Mouse (Mus musculus) kidney, adult 2 months (tissue): ENCODE measurements around the gene Fam20c.

Experiments
- CTCF ChIP-seq: fragments of 200-500 bp; conservative IDR thresholded peaks from 2 replicates; pipeline ENCODE4 v1.5.1; 2011; ENCODE audit warnings: low read depth, mild to moderate bottlenecking, control low read depth, low read length, moderate library complexity, mixed read lengths; ENCODE audit not compliant: insufficient read depth, insufficient read length
- POLR2A ChIP-seq: fragments of 200-500 bp; IDR thresholded peaks from one replicate; pipeline ENCODE4 v1.6.1; 2011; ENCODE audit warnings: low read depth, low read length, control low read depth

DNA sequence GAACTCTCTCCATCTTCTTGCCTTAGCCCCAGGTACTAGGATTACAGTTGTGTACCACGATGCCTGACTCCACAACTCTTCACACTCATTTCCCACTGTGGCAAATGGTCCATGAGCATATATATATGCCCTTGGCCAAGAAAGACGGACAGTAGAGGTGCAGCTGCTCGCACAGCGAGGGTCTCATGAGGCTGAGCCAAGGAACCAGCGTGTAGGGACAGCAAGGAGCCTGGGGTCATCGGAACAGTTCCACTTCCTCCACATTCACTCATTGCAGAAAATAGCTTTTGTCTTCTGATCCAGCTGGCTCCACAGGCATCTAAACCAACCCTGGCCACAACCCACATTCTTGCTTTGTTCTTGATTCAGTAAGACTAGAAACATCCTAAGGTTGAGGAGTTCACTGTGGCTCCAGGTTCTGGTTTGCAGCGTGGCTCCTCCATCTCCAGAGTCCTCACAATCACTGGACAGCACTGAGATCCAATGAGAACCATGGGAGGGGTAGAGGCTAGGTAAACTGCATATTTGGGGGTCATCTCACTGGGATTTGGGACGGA lies 19.0 kb upstream of the Fam20c start:
- TF ChIP-seq CTCF (no peak), POLR2A (no peak)
